Mouse (Mus musculus) bone marrow macrophage, adult 2 months (primary cell): Measurements from ENCODE around the gene Csnk1e. TPM values are rescaled to one million over a fixed set of nuclear protein-coding genes. Genes with fewer than 3 reads are reported as not detected.

Experiments
- H3K27ac ChIP-seq: 2 replicates; pipeline ENCODE4 v1.5.1; 2012; ENCODE audit warnings: low read depth, low read length; ENCODE audit not compliant: insufficient read depth
- H3K4me1 ChIP-seq: 2 replicates; pipeline ENCODE4 v1.6.1; 2012; ENCODE audit warnings: low read length; ENCODE audit not compliant: control insufficient read depth, insufficient read depth
- H3K4me3 ChIP-seq: 2 replicates; pipeline ENCODE4 v1.5.1; 2012; ENCODE audit warnings: mild to moderate bottlenecking, low read length, moderate library complexity; ENCODE audit not compliant: insufficient read depth
- CTCF ChIP-seq: IDR thresholded peaks from 2 replicates; pipeline ENCODE4 v1.5.1; 2012; ENCODE audit warnings: low read depth, mild to moderate bottlenecking, low read length, moderate library complexity
- POLR2A ChIP-seq: IDR thresholded peaks from 2 replicates; pipeline ENCODE4 v1.6.1; 2012; ENCODE audit warnings: mild to moderate bottlenecking, low read depth, low read length, borderline replicate concordance
- polyA plus RNA-seq: library from polyadenylated mRNA; stranded (reverse); fragments of >200 nt; gene quantifications from 2 replicates; pipeline ENCODE4 v1.2.4, GENCODE M21; 2012; ENCODE audit not compliant: missing spikeins, insufficient read depth, insufficient read length

Csnk1e gene
- polyA plus RNA-seq, 1 experiment = 61.8 TPM

GRCm38 (mm10) chr15:79370281-79370843 is 85.0 kb downstream of the Csnk1e start:
- Histone ChIP-seq H3K27ac (no peak overlapping the region), H3K4me1 (peaks cover 11% of the 10 kb centered on the region), H3K4me3 (no peak overlapping the region)
- no peak for TF ChIP-seq POLR2A

GRCm38 (mm10) chr15:79369452-79370280 is 85.7 kb downstream of the Csnk1e start:
- Histone ChIP-seq H3K4me1 (peaks cover 11% of the 10 kb centered on the region), H3K27ac (no peak overlapping the region), H3K4me3 (no peak overlapping the region)
- TF ChIP-seq POLR2A (no peak), CTCF (no peak)

DNA sequence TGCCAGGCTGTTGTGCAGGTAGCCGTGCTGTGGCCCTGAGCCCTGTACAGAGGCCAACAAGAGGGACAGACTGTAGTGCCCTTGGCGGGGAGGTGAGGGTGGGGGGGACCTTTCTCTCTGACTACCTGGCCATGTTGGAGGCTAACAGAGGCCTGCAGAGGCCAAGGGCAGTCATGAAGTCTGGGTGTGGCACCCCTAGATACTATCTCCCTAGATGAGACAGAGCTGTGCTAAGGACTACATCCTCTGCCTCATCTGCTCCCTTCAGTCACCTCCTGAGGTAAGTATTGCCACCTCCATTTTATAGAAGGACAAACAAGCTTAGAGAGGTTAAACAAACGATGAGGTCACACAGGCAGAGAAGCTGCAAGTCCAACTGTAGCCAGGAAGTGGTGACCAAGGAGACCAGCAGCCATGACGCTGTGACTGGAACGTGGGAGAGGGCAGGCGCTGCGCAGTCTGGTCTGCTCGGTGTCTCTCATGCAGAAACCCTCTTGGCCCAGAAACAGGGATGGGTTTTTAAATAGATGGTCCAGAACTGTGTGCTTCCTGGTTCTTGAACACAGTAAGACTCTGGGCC is 86.4 kb downstream of the Csnk1e start:
- TF ChIP-seq POLR2A (no peak), CTCF (no peak)

DNA sequence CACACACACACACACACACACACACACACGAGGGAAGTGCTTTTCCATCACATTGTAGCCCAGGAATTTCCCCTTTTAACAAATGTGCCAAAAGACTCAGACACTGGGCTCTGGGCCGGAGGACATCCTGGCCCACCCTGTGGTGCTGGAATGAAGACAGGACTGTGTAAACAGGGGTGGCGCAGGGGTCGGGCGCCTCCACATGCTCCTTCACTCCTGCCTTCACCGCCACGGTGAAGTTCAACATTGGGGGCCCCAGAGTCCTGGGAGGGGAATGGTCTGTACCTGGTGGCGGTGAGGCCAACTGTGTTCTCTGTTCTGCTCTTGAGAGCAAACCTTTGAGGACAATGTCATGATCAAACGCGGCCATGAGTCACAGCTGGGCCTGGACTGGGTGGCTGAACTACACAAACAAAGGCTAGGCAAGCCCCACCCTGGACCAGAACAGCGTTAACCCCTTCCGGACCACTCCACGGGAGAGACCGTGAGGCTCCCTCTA is 87.0 kb downstream of the Csnk1e start:
- Histone ChIP-seq H3K27ac (no peak overlapping the region), H3K4me1 (peaks cover 11% of the 10 kb centered on the region), H3K4me3 (no peak overlapping the region)
- TF ChIP-seq POLR2A (no peak), CTCF (no peak)

More for the DNA sequence above, 86.4 kb downstream of the Csnk1e start:
- peaks cover 11% of the 10 kb centered on the region for H3K4me1 ChIP-seq
- no peak overlapping the region for H3K4me3 ChIP-seq
- no peak overlapping the region for H3K27ac ChIP-seq

Other genes starting within 250 kb of the Csnk1e start
- gene Pick1, start 226.4 kb downstream of the Csnk1e start, polyA plus RNA-seq = 11.4 and 13.0 TPM in 2 replicates
- not detected in 2 replicates for gene Gm49486, start 226.2 kb downstream of the Csnk1e start, polyA plus RNA-seq
- gene Slc16a8, start 200.8 kb downstream of the Csnk1e start, polyA plus RNA-seq = not detected in 2 replicates
- gene Baiap2l2, start 170.0 kb downstream of the Csnk1e start, polyA plus RNA-seq = not detected in 2 replicates
- gene Pla2g6, start 127.2 kb downstream of the Csnk1e start, polyA plus RNA-seq = 4.5 and 5.5 TPM in 2 replicates
- gene Maff, start 108.9 kb downstream of the Csnk1e start, polyA plus RNA-seq = 0.90 and 1.5 TPM in 2 replicates
- 48.1 and 51.2 TPM in 2 replicates for gene Tmem184b, start 52.0 kb downstream of the Csnk1e start, polyA plus RNA-seq
- gene Kcnj4, start 49.7 kb upstream of the Csnk1e start, polyA plus RNA-seq = not detected in 2 replicates
- not detected in 2 replicates for gene Kdelr3, start 60.8 kb upstream of the Csnk1e start, polyA plus RNA-seq
- gene Ddx17, start 91.2 kb upstream of the Csnk1e start, polyA plus RNA-seq = 212 and 228 TPM in 2 replicates
- gene Dmc1, start 149.5 kb upstream of the Csnk1e start, polyA plus RNA-seq = 0.86 TPM in 1 of 2 replicates, not detected in the other
- 2.2 and 2.6 TPM in 2 replicates for gene Fam227a, start 203.4 kb upstream of the Csnk1e start, polyA plus RNA-seq
- gene Cby1, start 203.6 kb upstream of the Csnk1e start, polyA plus RNA-seq = 12.5 and 14.7 TPM in 2 replicates
- 129 and 135 TPM in 2 replicates for gene Tomm22, start 215.3 kb upstream of the Csnk1e start, polyA plus RNA-seq
- 20.2 and 21.0 TPM in 2 replicates for gene Josd1, start 232.4 kb upstream of the Csnk1e start, polyA plus RNA-seq
- 27.1 and 32.7 TPM in 2 replicates for gene Gtpbp1, start 235.3 kb upstream of the Csnk1e start, polyA plus RNA-seq